Mouse (Mus musculus) neural tube, embryonic 10.5 days (tissue): ENCODE measurements around the gene Cldn10.
"Not testable (repeated sequence)": the region's sequence is repeated elsewhere in the genome, so short reads cannot be mapped to it uniquely, and the experiment has no call there.

ENCODE experiments used
- DNase-seq: peaks from one replicate; pipeline ENCODE4 v3.0.0-alpha.2; 2017; ENCODE audit warnings: low spot score; ENCODE audit errors: extremely low spot score

The Cldn10 gene

DNA sequence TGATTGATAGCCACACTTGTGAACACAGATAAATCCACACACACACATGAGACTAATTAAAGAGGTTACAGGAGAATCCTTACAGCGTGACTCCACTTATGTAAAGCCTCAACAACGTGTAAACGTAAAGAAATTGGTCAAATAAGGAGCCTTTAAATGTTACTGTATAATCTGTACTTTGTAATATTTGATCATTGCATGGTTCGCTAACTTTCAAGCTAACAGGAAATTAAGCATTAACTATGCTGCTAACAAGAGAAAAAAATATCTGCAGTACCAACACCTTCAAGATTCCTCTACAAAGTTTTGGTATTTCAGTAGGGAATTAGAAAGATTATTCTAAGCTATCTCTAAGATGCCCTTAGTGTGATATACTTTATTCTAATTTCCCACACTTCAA is at the start of gene Cldn10:
Gene Cldn10, plus strand, starts transcription at position 288 of the 400 bp plus-strand sequence.
- DNase-seq = no peak

- DNase-seq = no peak
Measured at GRCm38 (mm10) chr14:118741780-118742179, 45.9 kb upstream of the Cldn10 start.

GRCm38 (mm10) chr14:118742862-118743261 is 44.8 kb upstream of the Cldn10 start:
- DNase-seq = no peak

GRCm38 (mm10) chr14:118749068-118749467 is 38.6 kb upstream of the Cldn10 start:
- DNase-seq = no peak

DNA sequence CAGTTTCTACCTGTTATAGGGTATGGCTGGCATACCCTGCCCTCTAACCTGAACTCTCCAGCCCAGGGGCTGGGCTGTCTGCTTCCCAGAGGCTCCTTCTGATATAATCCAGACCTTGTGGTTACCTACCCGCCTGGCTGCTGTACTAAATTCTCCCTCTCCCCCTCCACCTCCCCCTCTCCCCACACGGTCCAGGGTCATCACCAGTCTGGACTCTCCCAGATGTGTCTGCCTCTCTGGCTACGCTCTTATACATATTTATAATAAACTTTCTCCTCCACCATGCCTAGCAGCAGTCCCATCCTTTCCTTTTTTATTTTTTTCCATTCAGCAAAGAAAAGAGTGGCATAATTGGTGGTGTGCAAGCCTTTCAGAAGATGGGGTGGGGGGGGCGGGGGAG is 38.0 kb upstream of the Cldn10 start:
- DNase-seq = no peak

DNA sequence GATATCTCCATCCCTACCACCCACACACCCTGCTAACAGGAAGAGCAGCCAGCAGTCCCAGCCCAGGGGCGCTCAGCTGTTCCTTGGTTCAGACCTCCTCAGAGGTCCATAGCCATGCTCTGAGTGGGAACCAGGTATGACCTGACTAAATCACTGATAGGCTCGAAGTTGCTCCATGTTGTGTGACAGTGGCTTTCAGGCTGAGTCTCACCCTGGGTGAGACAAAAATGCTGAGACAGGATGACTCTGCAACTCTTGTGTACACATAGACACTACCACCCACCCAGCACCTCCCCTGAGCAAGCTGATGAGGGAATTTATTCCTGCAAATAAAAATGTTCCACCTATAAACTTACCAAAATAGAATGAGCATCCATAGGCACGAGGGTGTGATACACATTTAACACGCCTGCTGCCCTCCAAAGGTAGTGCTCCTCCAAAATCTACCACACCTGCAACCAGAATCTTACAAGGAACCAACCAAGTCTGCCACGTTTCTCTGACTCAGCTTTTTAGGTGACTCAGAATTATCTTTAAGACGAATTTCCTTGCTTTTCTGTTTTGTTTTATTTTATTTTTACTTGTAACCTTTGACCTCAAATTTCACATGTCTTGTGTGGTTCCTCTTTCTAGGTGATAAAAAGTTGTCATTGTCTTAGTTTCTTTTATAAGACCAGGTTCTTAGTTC is 37.1 kb upstream of the Cldn10 start:
- no peak for DNase-seq

DNA sequence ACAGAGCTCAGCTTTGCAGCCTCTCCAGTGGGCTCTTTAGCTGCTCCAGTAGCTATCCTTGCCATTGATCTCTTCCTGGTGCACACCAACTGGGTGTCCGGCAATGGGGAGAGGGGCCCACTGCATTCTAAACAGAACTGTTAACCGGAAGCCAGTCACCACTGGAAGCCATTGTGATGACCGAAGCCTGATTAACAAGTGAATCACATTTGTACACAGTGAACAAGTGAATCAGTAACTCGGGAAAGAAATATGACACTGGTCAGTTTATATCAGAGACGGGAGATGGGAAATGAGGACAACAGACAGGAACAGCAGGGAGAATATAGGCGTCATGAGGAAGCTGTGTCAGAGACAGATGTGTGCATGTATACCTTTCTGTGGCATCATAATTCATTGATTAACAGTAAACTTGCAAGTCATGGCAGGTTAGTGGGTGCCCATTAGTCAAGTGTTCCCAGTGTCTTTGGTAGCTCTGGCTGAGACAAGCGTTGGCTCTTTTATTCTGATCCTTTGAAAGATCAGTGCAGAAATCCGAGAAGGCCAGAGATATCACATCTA is 36.4 kb upstream of the Cldn10 start:
- no peak for DNase-seq

DNA sequence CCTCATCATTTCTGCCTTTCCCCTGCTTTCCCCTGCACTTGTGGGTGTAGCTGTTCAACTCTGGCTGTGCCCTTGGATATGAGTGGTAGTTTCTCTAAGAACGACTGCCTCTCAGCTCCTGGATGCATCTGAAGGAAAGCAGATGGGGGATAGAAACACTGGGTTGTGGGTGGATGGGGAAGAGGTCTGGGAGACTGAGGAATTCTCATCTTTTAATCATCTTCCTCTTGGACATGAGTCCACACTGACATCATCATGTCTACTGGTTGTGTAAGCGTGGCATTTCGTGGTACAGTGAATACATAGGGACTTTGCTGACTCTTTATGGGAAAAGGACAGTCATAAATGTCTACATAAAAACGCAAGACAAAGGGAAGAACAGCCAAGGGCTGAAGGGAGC is 31.7 kb upstream of the Cldn10 start:
- no peak for DNase-seq

- DNase-seq = no peak
Measured at GRCm38 (mm10) chr14:118756566-118756965, 31.1 kb upstream of the Cldn10 start.

DNA sequence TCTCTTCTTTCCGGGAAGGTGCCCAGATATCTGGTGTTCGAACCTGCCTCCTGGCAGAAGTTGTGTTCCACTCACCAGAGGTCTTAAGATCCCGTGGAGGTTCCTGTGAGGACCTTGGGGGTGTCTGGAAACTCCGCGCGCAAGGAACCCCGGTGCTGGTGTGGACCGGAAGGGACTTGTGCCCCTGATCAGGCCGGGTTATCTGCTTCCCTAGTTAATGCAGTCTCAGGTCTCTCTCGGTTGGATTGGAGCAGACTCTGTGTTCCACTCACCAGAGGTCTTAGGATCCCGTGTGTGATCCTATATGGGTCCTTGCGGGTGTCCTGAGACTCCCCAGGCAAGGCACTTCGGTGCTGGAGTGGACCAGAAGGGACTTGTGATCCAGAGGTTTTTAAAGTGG is 24.3 kb upstream of the Cldn10 start:
- not testable (repeated sequence) for DNase-seq

DNA sequence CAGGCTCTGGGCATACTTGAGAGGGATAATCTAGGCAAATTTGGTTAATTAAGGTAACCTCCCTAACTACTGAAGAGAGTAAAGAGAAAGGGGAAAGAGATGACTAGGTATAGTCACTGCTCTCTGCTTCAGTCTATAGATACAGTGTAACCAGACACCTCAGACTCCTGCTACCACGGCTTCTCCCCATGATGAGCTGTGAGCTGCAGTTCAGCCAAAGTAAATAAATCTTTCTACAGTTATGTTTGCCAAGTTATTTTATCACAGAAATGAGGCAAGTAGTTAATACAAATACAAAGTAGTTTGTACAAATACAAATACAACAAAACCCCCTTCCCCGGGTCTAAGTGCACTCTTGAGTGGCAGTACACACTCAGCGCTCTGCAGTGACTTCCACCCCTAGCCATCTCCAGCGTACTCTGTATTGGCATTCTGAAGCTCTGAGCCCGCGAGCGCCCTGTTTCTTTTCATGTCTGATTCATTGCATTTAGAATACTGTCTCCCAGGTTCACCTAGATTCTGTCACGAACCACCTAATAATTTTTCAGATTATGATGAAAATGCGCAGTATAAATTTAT is 23.7 kb upstream of the Cldn10 start:
- no peak for DNase-seq

GRCm38 (mm10) chr14:118765306-118765705 is 22.4 kb upstream of the Cldn10 start:
- DNase-seq = no peak

DNA sequence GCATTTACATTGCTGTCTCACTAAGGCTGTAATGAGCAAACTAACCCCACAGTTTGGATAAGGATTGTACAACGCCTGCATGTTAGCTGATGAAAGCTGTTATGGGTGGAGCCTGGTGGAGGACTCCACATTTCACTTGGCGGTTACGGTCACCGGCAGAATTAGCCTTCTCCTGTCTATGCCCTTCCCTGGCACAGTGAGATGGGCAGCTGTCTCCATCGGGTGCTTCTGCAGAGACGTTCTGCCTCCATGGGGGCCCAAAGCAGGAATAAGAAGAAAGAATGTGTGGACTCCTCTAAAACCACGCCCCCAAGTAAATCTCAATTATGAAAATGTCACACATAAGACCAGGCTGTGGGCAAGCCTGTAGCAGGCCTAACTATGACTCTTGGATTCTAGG is 21.8 kb upstream of the Cldn10 start:
- no peak for DNase-seq

DNA sequence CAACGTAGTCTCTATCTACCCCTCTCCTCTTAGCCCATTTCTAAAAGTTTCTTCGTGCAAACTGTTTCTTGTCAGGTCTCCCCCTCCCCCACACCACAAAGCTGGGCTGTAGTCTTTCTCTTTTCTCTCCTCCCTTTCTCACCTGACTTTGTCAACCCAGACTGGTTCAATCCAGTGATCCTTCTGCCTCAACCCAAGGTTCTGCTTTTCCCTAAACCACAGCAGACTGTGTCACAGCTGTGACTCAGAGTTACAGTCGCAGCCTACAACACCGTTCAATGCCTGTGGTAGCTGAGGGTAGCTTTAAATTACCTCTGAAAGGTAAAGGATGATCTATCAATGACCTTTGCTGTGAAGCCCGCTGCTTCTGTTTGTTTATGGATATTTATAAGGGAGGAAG is 21.3 kb upstream of the Cldn10 start:
- no peak for DNase-seq

DNA sequence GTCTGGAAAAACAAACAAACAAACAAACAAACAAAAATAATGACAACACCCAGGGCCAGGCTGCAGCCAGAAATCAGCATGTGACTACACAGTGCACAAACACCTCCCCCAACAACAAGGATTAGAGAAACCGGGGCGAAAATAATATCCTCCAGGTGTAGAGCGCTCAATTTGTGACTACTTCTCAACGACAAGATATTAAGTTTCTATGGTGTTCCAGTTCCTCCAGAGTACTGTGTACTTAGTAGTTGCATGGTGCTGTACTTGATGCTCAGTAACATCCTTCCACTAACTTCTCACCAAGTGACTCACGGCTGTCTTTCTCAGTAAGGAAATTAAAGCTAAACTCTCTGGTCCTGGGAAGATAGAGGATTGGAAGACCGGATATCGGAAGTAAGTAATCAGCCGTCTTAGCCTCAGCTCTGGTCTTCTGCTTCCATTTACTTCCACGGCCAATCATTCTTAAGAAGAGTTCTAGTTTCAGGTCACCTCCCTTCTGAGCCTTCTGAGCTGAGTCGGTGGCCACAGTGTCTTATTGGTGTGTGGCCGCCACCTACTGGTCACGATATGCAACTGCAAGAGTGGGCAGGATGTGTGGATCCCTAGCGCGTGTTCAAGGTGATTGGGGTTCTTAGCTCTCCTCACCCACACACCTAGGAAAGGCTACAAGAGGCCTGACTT is 19.9 kb upstream of the Cldn10 start:
- DNase-seq = peak; percentile 78

- no peak for DNase-seq
Measured at GRCm38 (mm10) chr14:118768354-118768713, 19.4 kb upstream of the Cldn10 start.

DNA sequence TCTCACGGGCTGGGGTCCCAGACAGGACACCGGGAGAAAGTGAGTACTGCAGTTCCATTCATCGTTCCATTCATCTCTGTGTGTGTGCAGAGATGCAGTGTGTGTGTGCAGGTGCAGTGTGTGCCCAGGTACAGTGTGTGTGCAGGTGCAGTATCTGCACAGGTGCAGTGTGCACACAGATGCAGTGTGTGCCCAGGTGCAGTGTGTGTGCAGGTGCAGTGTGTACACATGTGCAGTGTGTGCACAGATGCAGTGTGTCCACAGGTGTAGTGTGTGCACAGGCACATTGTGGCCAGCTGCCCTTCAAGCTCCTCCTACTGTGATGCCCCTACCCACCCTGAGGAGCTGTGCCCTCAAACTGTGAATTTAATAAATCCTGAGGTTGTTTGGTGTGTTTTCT is 14.0 kb upstream of the Cldn10 start:
- no peak for DNase-seq

- no peak for DNase-seq
Measured at GRCm38 (mm10) chr14:118774507-118775428, 12.9 kb upstream of the Cldn10 start.

- DNase-seq = no peak
Measured at GRCm38 (mm10) chr14:118775554-118775953, 12.2 kb upstream of the Cldn10 start.

DNA sequence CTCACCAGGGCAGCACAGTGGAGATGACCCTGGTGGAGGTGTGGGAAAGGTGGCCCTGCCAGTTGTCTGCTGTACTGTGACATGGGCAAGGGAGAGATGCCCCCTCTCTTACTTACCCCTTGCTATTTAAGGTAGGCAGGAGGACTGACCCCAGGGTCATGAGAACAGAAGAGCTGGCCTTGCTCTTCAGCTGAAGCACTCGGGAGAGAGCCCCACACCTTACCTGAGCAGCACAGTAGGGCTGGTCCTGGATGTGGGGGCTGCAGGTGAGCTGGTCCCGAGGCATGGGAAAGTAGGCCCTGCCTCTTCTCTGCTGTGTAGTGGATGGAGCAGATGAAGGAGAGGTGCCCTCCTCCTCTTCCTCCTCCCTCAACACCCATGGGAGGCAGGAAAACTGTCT is 11.3 kb upstream of the Cldn10 start:
- DNase-seq = no peak

DNA sequence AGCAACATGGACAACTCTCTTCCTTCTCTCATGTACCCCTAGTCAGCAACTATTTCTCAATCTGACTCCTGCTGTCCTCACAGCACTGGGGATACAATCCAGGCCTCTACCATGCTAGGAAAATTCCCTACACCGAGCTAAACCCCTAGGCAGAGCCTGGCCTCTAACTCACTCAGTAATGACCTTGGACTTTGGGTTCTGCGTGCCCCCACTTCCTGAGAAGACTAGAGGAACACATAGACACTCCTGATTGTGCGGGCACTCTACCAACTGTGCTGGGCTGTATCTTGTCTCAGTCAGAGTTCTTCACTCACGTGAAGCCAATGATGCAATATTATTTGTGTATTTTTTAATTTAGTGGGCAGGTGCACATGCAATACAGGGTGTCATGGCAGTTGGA is 10.2 kb upstream of the Cldn10 start:
- DNase-seq = no peak

DNA sequence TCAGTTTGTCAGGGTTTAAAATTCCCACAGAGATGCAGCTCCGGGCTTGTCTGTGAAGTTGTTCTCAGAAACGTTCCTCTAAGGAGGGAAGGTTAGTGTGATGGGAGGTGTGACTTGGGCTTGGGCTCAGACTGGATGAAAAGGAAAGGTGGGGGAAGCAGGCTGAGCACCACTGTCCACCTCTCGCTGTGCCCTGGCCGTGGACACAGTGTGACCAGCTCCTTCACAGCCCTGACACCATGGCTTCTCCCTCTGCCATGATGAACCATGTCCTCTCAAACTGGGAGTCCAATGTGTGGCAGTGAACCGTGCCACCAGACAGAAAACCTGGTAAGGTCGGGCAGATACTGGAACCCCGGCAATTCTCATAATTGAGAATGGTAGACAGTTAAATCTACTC is 6.1 kb upstream of the Cldn10 start:
- DNase-seq = no peak
